Mouse (Mus musculus) brain, embryonic 14.5 days (tissue): ENCODE measurements around the gene Dgkg.

Experiments used
- CTCF ChIP-seq: fragments of 200-500 bp; IDR thresholded peaks from 2 replicates; pipeline ENCODE4 v1.5.1; 2012; ENCODE audit warnings: inconsistent platforms, mild to moderate bottlenecking, moderate library complexity, borderline replicate concordance; ENCODE audit not compliant: insufficient read depth, insufficient read length; ENCODE audit errors: extremely low read depth
- POLR2A ChIP-seq: fragments of 200-500 bp; IDR thresholded peaks from 2 replicates; pipeline ENCODE4 v1.6.1; 2012; ENCODE audit warnings: mild to moderate bottlenecking, inconsistent platforms, borderline replicate concordance; ENCODE audit not compliant: poor library complexity, insufficient read depth, insufficient read length, severe bottlenecking; ENCODE audit errors: extremely low read depth

DNA sequence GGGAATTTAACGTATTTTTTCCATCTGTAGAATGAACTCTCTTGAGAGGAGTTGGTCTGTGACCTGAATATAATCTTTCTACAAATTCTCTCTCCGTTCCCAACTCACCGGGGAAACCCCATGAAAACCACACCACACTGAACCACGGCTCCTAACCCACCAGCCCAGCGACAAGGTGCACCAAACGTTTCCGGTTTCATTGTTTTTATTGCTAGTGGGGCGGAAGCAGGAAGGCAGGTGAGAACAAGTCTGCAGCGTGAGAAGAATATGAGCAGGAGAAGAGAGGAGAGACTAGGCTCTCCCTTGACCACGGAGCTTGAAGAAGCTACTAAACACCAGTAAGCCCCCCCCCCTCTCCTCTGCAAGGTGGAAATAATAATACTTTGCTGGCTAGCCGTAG is 190.6 kb downstream of the Dgkg start:
- TF ChIP-seq CTCF (no peak), POLR2A (no peak)
